Mouse (Mus musculus): ENCODE data around the gene Kcnd3.

DNA sequence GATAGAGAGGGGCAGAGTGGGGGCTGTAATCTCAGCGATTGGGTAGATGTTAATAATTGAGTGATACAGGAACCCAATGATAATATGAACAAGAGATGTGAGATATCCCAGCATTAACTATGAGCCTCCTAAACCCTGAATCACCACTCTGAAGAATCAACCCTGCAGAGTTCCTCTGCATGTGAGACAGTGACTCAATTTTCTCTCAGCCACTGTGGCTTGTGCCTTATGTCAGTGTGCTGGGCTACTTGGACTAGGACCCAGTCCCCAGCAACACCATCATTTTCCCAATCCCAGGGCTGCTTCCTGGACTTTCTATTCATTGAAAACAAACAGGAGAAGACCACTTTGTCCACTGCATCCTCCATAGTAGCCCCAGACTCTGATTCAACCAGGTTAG lies 139.6 kb downstream of the Kcnd3 start:
- TF ChIP-seq GATA1 (IDR thresholded peaks at IDR 0.05; ENCODE audit: borderline replicate concordance, low read length): no peak
- no peak for TF ChIP-seq FLI1 (IDR thresholded peaks at IDR 0.05; ENCODE audit: low read length)

All from megakaryocyte, embryonic 14.5 days (primary cell).